Mouse (Mus musculus) midbrain, embryonic 14.5 days (tissue): Measurements from ENCODE around the gene Polr3h. TPM values are rescaled to one million over a fixed set of nuclear protein-coding genes. Genes with fewer than 3 reads are reported as not detected.
"Not testable (repeated sequence)": the region's sequence is repeated elsewhere in the genome, so short reads cannot be mapped to it uniquely, and the experiment has no call there.

Source experiments
- ATAC-seq: fragments of 200-750 bp; cut with Nextera tagmentation; 2 replicates; pipeline ENCODE4 v1.8.0; 2017; ENCODE audit warnings: moderate number of reproducible peaks, moderate library complexity; ENCODE audit not compliant: low FRiP score, low TSS enrichment
- DNase-seq: peaks from one replicate; pipeline ENCODE4 v3.0.0-alpha.2; 2015
- H3K27ac ChIP-seq: fragments of 300-500 bp; sonication (generic); replicated peaks from 2 replicates; pipeline ENCODE4 v1.5.1; 2014; ENCODE audit warnings: mild to moderate bottlenecking, low read depth, low read length, moderate library complexity
- H3K27me3 ChIP-seq: fragments of 300-500 bp; sonication (generic); 2 replicates; pipeline ENCODE4 v1.6.1; 2014; ENCODE audit warnings: low read length, control low read depth, mixed read lengths; ENCODE audit not compliant: control insufficient read depth, insufficient read depth
- H3K36me3 ChIP-seq: fragments of 300-500 bp; sonication (generic); 2 replicates; pipeline ENCODE4 v1.6.1; 2014; ENCODE audit warnings: low read length, control low read depth; ENCODE audit not compliant: control insufficient read depth, insufficient read depth
- H3K4me1 ChIP-seq: fragments of 300-500 bp; sonication (generic); 2 replicates; pipeline ENCODE4 v1.6.1; 2014; ENCODE audit warnings: mild to moderate bottlenecking, antibody characterized with exemption, low read length, control low read depth; ENCODE audit not compliant: control insufficient read depth, insufficient read depth
- H3K4me2 ChIP-seq: fragments of 300-500 bp; sonication (generic); 2 replicates; pipeline ENCODE4 v1.6.1; 2014; ENCODE audit warnings: mild to moderate bottlenecking, low read length, moderate library complexity
- H3K4me3 ChIP-seq: fragments of 300-500 bp; sonication (generic); replicated peaks from 2 replicates; pipeline ENCODE4 v1.5.1; 2014; ENCODE audit warnings: low read depth, low read length
- H3K9ac ChIP-seq: fragments of 300-500 bp; sonication (generic); replicated peaks from 2 replicates; pipeline ENCODE4 v1.6.1; 2014; ENCODE audit warnings: mild to moderate bottlenecking, low read length, moderate library complexity
- H3K9me3 ChIP-seq: fragments of 300-500 bp; sonication (generic); 2 replicates; pipeline ENCODE4 v1.6.1; 2016; ENCODE audit warnings: low read length, control low read depth, mixed read lengths; ENCODE audit not compliant: control insufficient read depth
- WGBS: fragments of 180-500 bp; shearing (Covaris S2); extraction: QIAGEN DNeasy Blood & Tissue Kit; methylation state at CpG from one replicate; pipeline ENCODE4 v1.1.7; 2014; 5-methylcytosine and 5-hydroxymethylcytosine counted together
- polyA plus RNA-seq: library from polyadenylated mRNA; unstranded; fragments of >200 nt; fragmentation: Nextera tagmentation; extraction: Ambion mirVana; gene quantifications from 2 replicates; pipeline ENCODE4 v1.2.1, GENCODE M21; 2014

Gene Polr3h
- polyA plus RNA-seq, 1 experiment from 2014 or later: 74.2 TPM

DNA sequence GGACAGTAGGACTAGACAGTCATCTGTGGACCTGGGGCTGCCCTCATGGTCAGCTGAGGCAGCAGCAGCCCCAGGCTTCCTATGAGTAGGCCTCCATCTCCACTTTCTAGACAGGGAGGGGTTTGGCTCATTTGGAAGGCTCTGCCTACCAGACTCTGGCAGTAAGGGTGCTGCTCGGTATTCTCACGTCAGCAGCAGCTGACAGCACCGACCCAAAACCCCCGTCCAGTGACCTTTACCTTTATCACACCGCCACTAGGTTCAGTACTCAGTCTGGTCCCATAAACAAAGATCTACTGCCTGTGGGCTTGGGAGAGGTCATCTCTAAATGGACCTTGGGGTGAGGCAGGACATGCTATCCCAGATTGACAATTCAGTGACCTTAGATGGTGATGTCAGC, 10.4 kb downstream of the Polr3h start:
- H3K4me3 ChIP-seq: no peak overlapping the region
- no peaks in the 10 kb centered on the region for H3K9me3 ChIP-seq
- ATAC-seq: no peak
- no peak for DNase-seq
- no peaks in the 10 kb centered on the region for H3K27me3 ChIP-seq
- H3K9ac ChIP-seq: no peak overlapping the region
- H3K4me2 ChIP-seq: no peak overlapping the region
- H3K4me1 ChIP-seq: no peaks in the 10 kb centered on the region
- H3K36me3 ChIP-seq: peaks cover 73% of the 10 kb centered on the region
- no peak overlapping the region for H3K27ac ChIP-seq
- 90% methylated on average over 5 of the region's 5 CpGs for WGBS

DNA sequence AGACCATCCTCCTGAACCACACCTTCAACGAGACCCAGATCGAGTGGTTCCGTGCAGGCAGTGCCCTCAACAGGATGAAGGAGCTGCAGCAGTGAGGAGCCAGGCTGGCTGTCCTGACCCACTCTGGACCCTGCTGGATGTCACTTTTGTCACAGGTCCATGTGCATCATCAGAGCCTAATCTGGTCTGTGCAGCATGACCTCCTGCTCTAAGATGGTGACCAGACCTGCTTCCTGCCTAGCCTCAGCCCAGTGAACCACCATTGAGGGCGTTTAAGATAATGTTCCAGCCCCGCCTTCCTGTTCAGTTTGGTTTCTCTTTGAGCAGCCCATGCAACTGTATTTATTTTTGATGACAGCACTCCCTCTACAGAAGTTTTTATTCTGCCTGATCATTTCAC, 11.4 kb downstream of the Polr3h start:
- Histone ChIP-seq H3K4me1 (no peaks in the 10 kb centered on the region), H3K9ac (no peak overlapping the region), H3K4me3 (no peak overlapping the region), H3K9me3 (no peaks in the 10 kb centered on the region), H3K27me3 (no peaks in the 10 kb centered on the region), H3K4me2 (no peak overlapping the region), H3K36me3 (peaks cover 83% of the 10 kb centered on the region), H3K27ac (no peak overlapping the region)
- WGBS: 91% methylated on average over 5 of the region's 5 CpGs
- DNase-seq (no peak), ATAC-seq (no peak)

DNA sequence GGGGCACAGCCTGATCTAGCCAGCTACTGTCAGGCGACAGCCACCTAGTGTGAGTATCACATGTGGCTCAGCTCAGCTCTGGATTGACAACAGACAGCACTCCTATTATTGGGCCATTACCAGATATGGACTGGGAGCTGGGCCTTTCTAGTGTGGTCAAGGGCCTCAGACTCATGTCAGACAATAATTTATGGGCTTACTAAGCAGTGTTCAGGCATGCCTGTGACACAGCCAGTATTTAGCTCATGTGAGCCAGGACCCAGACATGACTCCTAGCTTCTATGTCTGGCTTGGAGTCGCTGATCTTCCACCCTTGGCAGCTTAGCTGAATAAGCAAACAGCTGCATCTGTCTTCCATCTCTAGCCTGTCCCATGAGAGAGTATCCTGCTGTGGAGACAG, 13.5 kb downstream of the Polr3h start:
- H3K4me3 ChIP-seq: no peak overlapping the region
- no peaks in the 10 kb centered on the region for H3K4me1 ChIP-seq
- H3K9ac ChIP-seq: no peak overlapping the region
- no peak overlapping the region for H3K4me2 ChIP-seq
- no peak for ATAC-seq
- DNase-seq: no peak
- no peaks in the 10 kb centered on the region for H3K9me3 ChIP-seq
- WGBS: 79% methylated on average over 2 of the region's 2 CpGs
- no peak overlapping the region for H3K27ac ChIP-seq
- H3K36me3 ChIP-seq: peaks cover 94% of the 10 kb centered on the region
- H3K27me3 ChIP-seq: no peaks in the 10 kb centered on the region

DNA sequence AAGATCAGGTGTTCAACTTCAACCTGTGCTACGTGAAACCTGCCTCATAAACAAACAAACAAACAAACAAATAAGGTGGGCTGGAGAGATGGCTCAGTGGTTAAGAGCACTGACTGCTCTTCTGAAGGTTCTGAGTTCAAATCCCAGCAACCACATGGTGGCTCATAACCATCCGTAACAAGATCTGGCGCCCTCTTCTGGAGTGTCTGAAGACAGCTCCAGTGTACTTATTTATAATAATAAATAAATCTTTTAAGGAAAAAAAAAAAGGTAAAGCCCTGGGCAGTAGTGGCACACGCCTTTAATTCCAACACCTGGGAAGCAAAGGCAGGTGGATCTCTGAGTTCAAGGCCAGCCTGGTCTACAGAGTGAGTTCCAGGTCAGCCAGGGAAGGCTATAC, 17.3 kb downstream of the Polr3h start:
- H3K27me3 ChIP-seq, H3K4me1 ChIP-seq, H3K27ac ChIP-seq, H3K9me3 ChIP-seq, DNase-seq, H3K4me3 ChIP-seq, H3K4me2 ChIP-seq, H3K9ac ChIP-seq, ATAC-seq: not testable (repeated sequence)
- 92% methylated on average over 4 of the region's 4 CpGs for WGBS
- peaks cover 93% of the 10 kb centered on the region for H3K36me3 ChIP-seq

DNA sequence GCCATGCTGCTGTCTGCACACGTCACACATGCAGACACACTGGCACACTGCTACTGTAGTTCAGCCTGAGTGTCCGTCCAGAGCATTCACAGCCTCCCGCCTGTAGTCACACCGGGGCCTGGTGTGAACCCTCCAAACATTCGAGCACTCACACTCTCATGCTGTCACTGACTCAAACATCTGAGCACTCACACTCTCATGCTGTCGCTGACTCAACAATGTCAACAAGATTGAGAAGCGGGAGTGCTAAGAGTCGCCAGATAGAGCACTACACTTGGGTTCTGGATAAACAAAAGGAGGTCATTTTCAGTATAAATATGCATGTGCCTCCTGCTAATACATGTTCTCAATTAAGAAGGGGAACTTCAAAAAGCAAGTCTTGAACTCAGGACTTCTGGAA, 18.1 kb downstream of the Polr3h start:
- Histone ChIP-seq H3K36me3 (peaks cover 93% of the 10 kb centered on the region), H3K27ac (no peak overlapping the region), H3K9ac (no peak overlapping the region), H3K4me2 (no peak overlapping the region), H3K9me3 (no peaks in the 10 kb centered on the region), H3K4me3 (no peak overlapping the region), H3K4me1 (no peaks in the 10 kb centered on the region), H3K27me3 (no peaks in the 10 kb centered on the region)
- no peak for DNase-seq
- ATAC-seq: no peak
- 94% methylated on average over 8 of the region's 8 CpGs for WGBS

DNA sequence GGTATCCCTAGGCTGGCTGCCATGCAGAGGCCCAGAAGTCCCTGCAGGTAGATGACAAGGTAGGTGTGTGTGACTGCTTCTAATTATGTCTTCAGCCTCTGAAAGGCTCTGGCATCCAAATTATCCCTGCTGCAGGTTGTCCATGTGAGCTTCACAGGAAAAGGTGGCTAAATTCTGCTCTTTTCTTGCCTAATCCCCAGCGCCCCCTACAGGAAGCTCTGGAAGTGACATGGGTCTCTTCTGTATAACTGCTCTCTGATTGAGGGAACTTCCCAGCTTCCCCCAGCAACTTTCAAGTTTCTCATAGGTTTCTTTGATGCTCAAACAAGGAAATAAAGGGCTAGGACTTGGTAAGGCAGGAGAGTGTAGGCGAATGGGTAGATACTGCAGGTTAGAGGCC, 21.1 kb downstream of the Polr3h start:
- Histone ChIP-seq H3K27me3 (no peaks in the 10 kb centered on the region), H3K9ac (no peak overlapping the region), H3K4me3 (no peak overlapping the region), H3K4me1 (no peaks in the 10 kb centered on the region), H3K27ac (no peak overlapping the region), H3K9me3 (no peaks in the 10 kb centered on the region), H3K36me3 (peaks cover 93% of the 10 kb centered on the region), H3K4me2 (no peak overlapping the region)
- WGBS: 33% methylated on average over 2 of the region's 2 CpGs
- no peak for ATAC-seq
- DNase-seq: peak; percentile 80

DNA sequence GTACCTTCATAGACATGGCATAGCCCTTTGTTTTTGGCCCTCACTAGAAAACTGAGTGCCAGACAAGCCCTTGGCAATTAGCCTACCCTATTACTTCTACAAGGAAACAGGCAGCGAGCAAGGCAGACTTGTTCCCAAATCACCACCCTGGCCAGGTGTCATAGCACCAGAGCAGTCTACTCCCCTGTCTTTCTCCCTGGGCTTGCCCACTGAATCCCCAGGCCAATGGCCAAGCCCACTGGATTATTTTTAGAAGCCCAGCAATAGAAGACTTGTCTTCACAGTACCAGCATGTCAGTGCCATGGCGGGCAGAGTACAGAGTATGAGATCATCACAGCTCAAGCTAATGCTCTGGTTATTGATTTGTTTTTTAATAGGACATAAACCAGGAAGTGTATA, 27.3 kb downstream of the Polr3h start:
- H3K27ac ChIP-seq: no peak overlapping the region

DNA sequence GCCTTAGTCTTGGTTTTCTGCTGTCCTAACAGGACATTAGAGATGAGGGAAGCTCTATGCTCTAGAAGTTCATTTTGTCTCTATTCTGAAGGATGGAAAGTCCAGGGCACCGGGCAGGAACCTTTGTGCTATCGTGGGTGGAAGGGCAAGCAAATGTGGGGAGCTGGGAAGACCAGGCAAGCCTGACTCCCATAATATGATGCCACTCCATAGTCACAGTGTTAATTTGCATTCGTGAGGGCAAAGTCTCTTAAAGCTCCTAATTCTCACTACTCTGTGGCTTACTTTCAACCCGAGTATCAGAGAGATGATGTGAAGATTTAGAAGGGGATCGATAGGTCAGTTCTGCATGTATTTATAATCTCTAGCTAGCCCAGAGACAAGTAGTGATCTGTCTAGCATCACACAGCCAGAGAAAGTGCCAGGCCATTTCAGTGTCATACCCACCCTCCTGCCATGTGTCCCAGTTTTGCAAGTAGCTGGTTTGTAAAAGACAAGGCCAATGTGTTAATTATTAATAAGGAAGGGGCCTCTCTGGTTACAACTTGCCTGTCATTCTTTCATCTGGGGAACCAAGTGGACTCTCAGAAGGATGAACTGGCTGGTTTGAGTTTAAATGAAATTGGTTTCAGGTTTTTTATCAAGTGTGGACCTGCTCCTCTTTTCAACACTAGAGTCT, 28.3 kb downstream of the Polr3h start:
- ATAC-seq (no peak), DNase-seq (no peak)
- no peak overlapping the region for H3K27ac ChIP-seq
- no peaks in the 10 kb centered on the region for H3K4me1 ChIP-seq
- H3K9me3 ChIP-seq: no peaks in the 10 kb centered on the region
- no peak overlapping the region for H3K4me3 ChIP-seq
- no peak overlapping the region for H3K9ac ChIP-seq
- H3K36me3 ChIP-seq: peaks cover 70% of the 10 kb centered on the region
- WGBS: 95% methylated on average over 5 of the region's 5 CpGs
- H3K4me2 ChIP-seq: no peak overlapping the region
- H3K27me3 ChIP-seq: no peaks in the 10 kb centered on the region

More for the DNA sequence above, 27.3 kb downstream of the Polr3h start:
- 90% methylated on average over 2 of the region's 2 CpGs for WGBS
- no peak overlapping the region for H3K4me3 ChIP-seq
- H3K27me3 ChIP-seq: no peaks in the 10 kb centered on the region
- peaks cover 80% of the 10 kb centered on the region for H3K36me3 ChIP-seq
- no peak overlapping the region for H3K4me2 ChIP-seq
- ATAC-seq: no peak
- no peaks in the 10 kb centered on the region for H3K4me1 ChIP-seq
- no peak for DNase-seq
- H3K9me3 ChIP-seq: no peaks in the 10 kb centered on the region
- H3K9ac ChIP-seq: no peak overlapping the region

DNA sequence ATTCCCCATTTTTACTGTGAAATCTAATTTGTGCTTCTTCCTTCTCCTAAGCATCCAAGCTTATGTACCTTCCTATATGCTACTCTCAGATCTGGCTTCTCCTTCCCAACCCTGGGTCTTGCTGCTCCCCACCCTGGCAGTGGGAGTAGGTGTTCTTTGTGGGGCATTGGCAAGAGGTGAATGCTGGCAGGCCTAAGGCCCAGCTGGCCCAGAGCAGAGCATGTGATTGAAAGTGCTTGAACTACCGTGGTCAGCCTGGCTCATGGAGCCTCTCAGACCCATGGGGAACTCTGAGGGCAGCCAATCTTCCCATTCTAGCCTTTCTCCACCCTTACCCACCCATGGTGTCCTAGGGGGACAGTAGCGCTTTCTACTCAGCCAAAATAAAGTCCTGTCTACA, 29.6 kb downstream of the Polr3h start:
- Histone ChIP-seq H3K27me3 (no peaks in the 10 kb centered on the region), H3K36me3 (peaks cover 68% of the 10 kb centered on the region), H3K9ac (no peak overlapping the region), H3K27ac (no peak overlapping the region), H3K9me3 (no peaks in the 10 kb centered on the region), H3K4me1 (no peaks in the 10 kb centered on the region), H3K4me2 (no peak overlapping the region), H3K4me3 (no peak overlapping the region)
- no peak for ATAC-seq
- 93% methylated on average over 2 of the region's 2 CpGs for WGBS
- DNase-seq: no peak
